Mouse (Mus musculus) CH12.LX (cell line): Measurements from ENCODE around the gene Sele. TPM values are rescaled to one million over a fixed set of nuclear protein-coding genes. Genes with fewer than 3 reads are reported as not detected.

ENCODE experiments used
- DNase-seq: peaks from one replicate; pipeline ENCODE4 v3.0.0-alpha.2; 2013; ENCODE audit errors: extremely low read depth
- H3K27ac ChIP-seq: 2 replicates; pipeline ENCODE4 v1.5.1; 2012; ENCODE audit warnings: low read depth, mild to moderate bottlenecking, control low read depth, moderate library complexity; ENCODE audit not compliant: insufficient read depth
- H3K27me3 ChIP-seq: replicated peaks from 2 replicates; pipeline ENCODE3; 2012; ENCODE audit warnings: inconsistent platforms
- H3K36me3 ChIP-seq, 2 experiments: replicated peaks in 1 of 2; 2 replicates each; pipeline versions ENCODE3 to v1.6.1; 2012; ENCODE audit warnings: inconsistent platforms in 1 of 2, low read length in 1 of 2, mild to moderate bottlenecking in 1 of 2, mixed read lengths in 1 of 2, moderate library complexity in 1 of 2; ENCODE audit not compliant: control insufficient read depth in 1 of 2, insufficient read depth in 1 of 2
- H3K4me1 ChIP-seq, 2 experiments: 2 replicates each; pipeline ENCODE4 v1.6.1; 2012; ENCODE audit warnings: inconsistent platforms in 1 of 2, moderate library complexity in 1 of 2; ENCODE audit not compliant: insufficient read depth in 2 of 2, control insufficient read depth in 1 of 2
- H3K4me2 ChIP-seq: 2 replicates; pipeline ENCODE4 v1.6.1; 2012; ENCODE audit warnings: low read depth, mild to moderate bottlenecking, control low read depth; ENCODE audit not compliant: poor library complexity, insufficient read depth, severe bottlenecking
- H3K4me3 ChIP-seq, 3 experiments: fragments of 150-350 bp in 1 of 3; sonication (generic) in 1 of 3; replicated peaks in 1 of 3; 2 replicates each; pipeline versions ENCODE3 to v1.5.1; 2011 to 2012; ENCODE audit warnings: low read depth in 2 of 3, low read length in 2 of 3, mild to moderate bottlenecking in 2 of 3, moderate library complexity in 2 of 3, control low read depth in 1 of 3, improper control_type of control experiment in 1 of 3, inconsistent platforms in 1 of 3, mixed read lengths in 1 of 3; ENCODE audit not compliant: poor library complexity in 1 of 3
- H3K79me2 ChIP-seq: replicated peaks from 2 replicates; pipeline ENCODE4 v1.6.1; 2012; ENCODE audit warnings: mild to moderate bottlenecking, moderate library complexity; ENCODE audit not compliant: control insufficient read depth, poor library complexity, insufficient read depth, severe bottlenecking; ENCODE audit errors: extremely low read depth
- H3K9ac ChIP-seq: 2 replicates; pipeline ENCODE4 v1.6.1; 2012; ENCODE audit warnings: low read depth, mild to moderate bottlenecking, control low read depth, moderate library complexity; ENCODE audit not compliant: insufficient read depth
- H3K9me3 ChIP-seq: replicated peaks from 2 replicates; pipeline ENCODE3; 2012; ENCODE audit warnings: low read length, inconsistent platforms, mixed read lengths
- CHD1 ChIP-seq: IDR thresholded peaks from 2 replicates; pipeline ENCODE4 v1.6.1; 2012; ENCODE audit warnings: low read depth, low read length, improper control_type of control experiment, inconsistent platforms
- E2F4 ChIP-seq: IDR thresholded peaks from 2 replicates; pipeline ENCODE4 v1.6.1; 2011; ENCODE audit warnings: low read depth, low read length, improper control_type of control experiment; ENCODE audit not compliant: insufficient replicate concordance
- EP300 ChIP-seq: IDR thresholded peaks from 2 replicates; pipeline ENCODE4 v1.6.1; 2011; ENCODE audit warnings: low read length, improper control_type of control experiment
- JUN ChIP-seq: IDR thresholded peaks from 2 replicates; pipeline ENCODE4 v1.6.1; 2011; ENCODE audit warnings: low read depth, mild to moderate bottlenecking, low read length, improper control_type of control experiment, moderate library complexity; ENCODE audit not compliant: insufficient read depth
- KAT2A ChIP-seq: IDR thresholded peaks from 2 replicates; pipeline ENCODE4 v1.6.1; 2012; ENCODE audit warnings: low read length, improper control_type of control experiment, inconsistent platforms; ENCODE audit not compliant: insufficient replicate concordance
- MAFK ChIP-seq: IDR thresholded peaks from 2 replicates; pipeline ENCODE4 v1.6.1; 2011; ENCODE audit warnings: low read length, improper control_type of control experiment; ENCODE audit not compliant: insufficient replicate concordance
- MAZ ChIP-seq: IDR thresholded peaks from 2 replicates; pipeline ENCODE4 v1.6.1; 2012; ENCODE audit warnings: low read depth, mild to moderate bottlenecking, inconsistent platforms, low read length, improper control_type of control experiment, moderate library complexity
- MYC ChIP-seq: IDR thresholded peaks from 2 replicates; pipeline ENCODE4 v1.6.1; 2011; ENCODE audit warnings: low read depth, mild to moderate bottlenecking, improper control_type of control experiment, low read length
- NELFE ChIP-seq: IDR thresholded peaks from 2 replicates; pipeline ENCODE4 v1.6.1; 2011; ENCODE audit warnings: low read depth, low read length, improper control_type of control experiment
- NRF1 ChIP-seq: IDR thresholded peaks from 2 replicates; pipeline ENCODE4 v1.6.1; 2014; ENCODE audit warnings: low read depth, mild to moderate bottlenecking, inconsistent platforms, low read length, improper control_type of control experiment, moderate library complexity
- POLR2A ChIP-seq: IDR thresholded peaks from 2 replicates; pipeline ENCODE4 v1.6.1; 2011; ENCODE audit warnings: low read depth, mild to moderate bottlenecking, improper control_type of control experiment, low read length
- RCOR1 ChIP-seq: conservative IDR thresholded peaks from 2 replicates; pipeline ENCODE4 v1.6.1; 2012; ENCODE audit warnings: low read depth, mild to moderate bottlenecking, inconsistent platforms, low read length, improper control_type of control experiment
- SMC3 ChIP-seq: IDR thresholded peaks from 2 replicates; pipeline ENCODE4 v1.6.1; 2011; ENCODE audit warnings: low read depth, low read length, improper control_type of control experiment
- TCF12 ChIP-seq: IDR thresholded peaks from 2 replicates; pipeline ENCODE4 v1.6.1; 2014; ENCODE audit warnings: low read depth, mild to moderate bottlenecking, inconsistent platforms, low read length, improper control_type of control experiment
- UBTF ChIP-seq: IDR thresholded peaks from 2 replicates; pipeline ENCODE4 v1.6.1; 2012; ENCODE audit warnings: low read depth, mild to moderate bottlenecking, inconsistent platforms, low read length, improper control_type of control experiment, moderate library complexity
- USF2 ChIP-seq: conservative IDR thresholded peaks from 2 replicates; pipeline ENCODE4 v1.6.1; 2011; ENCODE audit warnings: low read depth, low read length, improper control_type of control experiment
- ZC3H11A ChIP-seq: IDR thresholded peaks from 2 replicates; pipeline ENCODE4 v1.6.1; 2012; ENCODE audit warnings: low read depth, mild to moderate bottlenecking, inconsistent platforms, low read length, improper control_type of control experiment
- ZKSCAN1 ChIP-seq: IDR thresholded peaks from 2 replicates; pipeline ENCODE4 v1.6.1; 2012; ENCODE audit warnings: low read depth, inconsistent platforms, low read length, improper control_type of control experiment, borderline replicate concordance
- ZMIZ1 ChIP-seq: IDR thresholded peaks from 2 replicates; pipeline ENCODE4 v1.6.1; 2012; ENCODE audit warnings: low read depth, mild to moderate bottlenecking, inconsistent platforms, low read length, improper control_type of control experiment
- ZNF384 ChIP-seq: IDR thresholded peaks from 2 replicates; pipeline ENCODE4 v1.6.1; 2012; ENCODE audit warnings: low read depth, low read length, improper control_type of control experiment, inconsistent platforms
- dilution Hi-C: fragments of 300-500 bp; cut with MboI; formaldehyde crosslinking; loops from 2 replicates; pipeline ENCODE4 v1.14.3; 2020; ENCODE audit warnings: low sequenced_read_pairs; ENCODE audit not compliant: extremely low pct_unique_long_range_greater_than_20kb, extremely low pct_ligation_motif_present
- in situ Hi-C: fragments of 300-500 bp; cut with MboI; formaldehyde crosslinking; loops from 3 replicates; pipeline ENCODE4 v1.14.3; 2019; ENCODE audit warnings: low sequenced_read_pairs, low pct_ligation_motif_present, low pct_unique_long_range_greater_than_20kb, mixed read lengths
- polyA plus RNA-seq: library from polyadenylated mRNA; unstranded; fragments of >175 nt; gene quantifications from 2 replicates; pipeline ENCODE4 v1.2.1, GENCODE M21; 2012; ENCODE audit warnings: low read depth; ENCODE audit not compliant: insufficient read length
- total RNA-seq, 2 experiments: library from RNA; depleted of rRNA; stranded (reverse); fragments of 300-350 nt in 1 of 2; fragments of >200 nt in 1 of 2; gene quantifications; 2 replicates each; pipeline ENCODE4 v1.2.3; 2012 to 2014

Gene Sele
- total RNA-seq (2012; rRNA removed), result not detected in 2 replicates
- total RNA-seq (2014; rRNA removed), result not detected in 2 replicates
- not detected in 2 replicates for polyA plus RNA-seq

DNA sequence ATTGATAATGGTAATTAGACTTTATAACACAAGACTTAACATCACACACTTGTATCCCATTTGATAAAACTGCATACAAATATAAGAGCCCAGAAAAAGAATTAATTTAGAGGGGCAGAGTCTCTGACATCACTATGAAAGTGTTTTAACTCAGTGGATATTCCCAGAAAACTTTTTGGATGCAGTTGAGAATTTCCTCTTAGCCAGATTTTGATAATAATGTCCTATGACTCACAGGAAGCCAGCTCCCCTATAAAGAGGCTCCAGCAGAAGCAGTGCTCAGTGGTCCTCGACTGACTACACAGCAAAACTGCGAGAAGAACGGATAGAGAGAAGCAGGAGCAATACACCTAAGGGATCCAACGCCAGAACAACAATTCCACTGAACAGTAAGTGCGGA, at the start of gene Sele:
Sele (plus strand) TSS at position 301 of the 400 bp plus-strand sequence.
- Histone ChIP-seq H3K4me2 (no peak within 1 kb of the TSS), H3K27me3 (peaks cover 1% of the 10 kb centered on the region), H3K4me1 (peaks cover 0 to 7% of the 10 kb centered on the region in 2 experiments; a peak in 1 of 4 replicates), H3K79me2 (no peaks in the 10 kb centered on the region), H3K4me3 (no peak within 1 kb of the TSS), H3K9me3 (no peaks in the 10 kb centered on the region), H3K27ac (no peak within 1 kb of the TSS), H3K36me3 (no peaks in the 10 kb centered on the region), H3K9ac (no peak within 1 kb of the TSS)
- DNase-seq, result no peak
- in situ Hi-C loops, result loop anchor here (5.0 kb wide), 1 partner anchor 89 kb away; no protein-coding TSS in a partner anchor
- no peak for TF ChIP-seq ZNF384
- TF ChIP-seq USF2, result no peak
- TF ChIP-seq TCF12, result no peak
- TF ChIP-seq NELFE, result no peak
- no peak for TF ChIP-seq SMC3
- no peak for TF ChIP-seq EP300
- TF ChIP-seq JUN, result no peak
- no peak for TF ChIP-seq RCOR1
- no peak for TF ChIP-seq ZMIZ1
- no peak for TF ChIP-seq NRF1
- no peak for TF ChIP-seq MYC
- TF ChIP-seq UBTF, result no peak
- no peak for TF ChIP-seq ZC3H11A
- no peak for TF ChIP-seq MAFK
- no peak for TF ChIP-seq ZKSCAN1
- no peak for TF ChIP-seq KAT2A
- TF ChIP-seq POLR2A, result no peak
- no peak for TF ChIP-seq MAZ
- dilution Hi-C loops, result no loop called here

DNA sequence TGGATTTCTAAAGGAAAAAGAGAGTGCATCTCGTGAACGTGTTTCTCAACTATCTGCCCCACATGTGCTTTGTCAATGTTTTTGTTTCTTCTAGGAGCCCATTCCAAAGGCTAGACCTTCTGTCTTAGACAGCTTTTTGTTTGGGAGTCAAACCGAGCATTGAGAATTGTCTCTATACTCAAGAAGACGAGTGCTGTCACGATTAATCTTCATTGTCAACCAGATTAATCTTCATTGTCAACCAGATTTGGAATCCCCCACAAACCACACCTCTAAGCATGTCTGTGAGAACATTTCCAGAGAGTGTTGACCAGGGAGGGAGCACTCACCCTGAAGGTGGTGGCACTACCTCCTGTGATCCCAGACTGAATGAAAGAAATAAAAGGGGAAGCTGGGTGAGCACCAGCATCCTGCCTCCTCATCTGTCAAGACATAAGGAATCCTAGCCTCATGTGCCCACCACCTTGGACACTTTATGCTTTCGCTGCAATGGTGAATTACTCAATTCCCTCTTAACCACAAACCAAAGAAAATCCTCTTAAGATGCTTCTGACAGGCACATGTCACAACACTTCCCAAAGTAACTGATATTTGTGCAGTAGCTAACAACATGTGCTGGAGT, 46.1 kb upstream of the Sele start:
- H3K9ac ChIP-seq, result no peak overlapping the region
- in situ Hi-C loops, result no loop called here

More for the DNA sequence above, 46.1 kb upstream of the Sele start:
- Histone ChIP-seq H3K4me2 (no peak overlapping the region), H3K27me3 (no peaks in the 10 kb centered on the region), H3K9me3 (no peaks in the 10 kb centered on the region), H3K27ac (no peak overlapping the region), H3K79me2 (no peaks in the 10 kb centered on the region), H3K4me1 (peaks cover 3 to 5% of the 10 kb centered on the region in 2 experiments; a peak in 2 of 4 replicates), H3K4me3 (no peak overlapping the region), H3K36me3 (peaks cover 0 to 5% of the 10 kb centered on the region in 2 experiments)
- no peak for TF ChIP-seq E2F4
- TF ChIP-seq ZC3H11A, result no peak
- no peak for TF ChIP-seq SMC3
- no peak for TF ChIP-seq USF2
- TF ChIP-seq CHD1, result no peak
- dilution Hi-C loops, result no loop called here
- no peak for DNase-seq
